Mouse (Mus musculus) small intestine, adult 2 months (tissue): ENCODE data around the gene Upf1. TPM values are rescaled to one million over a fixed set of nuclear protein-coding genes. Genes with fewer than 3 reads are reported as not detected.

Source experiments
- H3K27ac ChIP-seq: fragments of 200-500 bp; 2 replicates; pipeline ENCODE4 v1.5.1; 2012; ENCODE audit warnings: low read depth, low read length, control low read depth, inconsistent platforms; ENCODE audit not compliant: insufficient read depth
- H3K27me3 ChIP-seq: fragments of 200-500 bp; 2 replicates; pipeline ENCODE4 v1.6.1; 2012; ENCODE audit warnings: mild to moderate bottlenecking, moderate library complexity, low read length, inconsistent platforms; ENCODE audit not compliant: control insufficient read depth, insufficient read depth
- H3K36me3 ChIP-seq: fragments of 200-500 bp; 2 replicates; pipeline ENCODE4 v1.6.1; 2012; ENCODE audit warnings: mild to moderate bottlenecking, low read length, control low read depth, inconsistent platforms; ENCODE audit not compliant: control insufficient read depth, insufficient read depth
- H3K4me1 ChIP-seq: fragments of 200-500 bp; 2 replicates; pipeline ENCODE4 v1.6.1; 2012; ENCODE audit warnings: low read length, inconsistent platforms, mixed read lengths; ENCODE audit not compliant: control insufficient read depth, insufficient read depth, insufficient read length
- H3K4me3 ChIP-seq: fragments of 200-500 bp; 2 replicates; pipeline ENCODE4 v1.5.1; 2012; ENCODE audit warnings: low read depth, mild to moderate bottlenecking, control low read depth, inconsistent platforms, low read length, moderate library complexity
- CTCF ChIP-seq: fragments of 200-500 bp; IDR thresholded peaks from 2 replicates; pipeline ENCODE4 v1.5.1; 2012; ENCODE audit warnings: low read depth, mild to moderate bottlenecking, control low read depth, inconsistent platforms, low read length, moderate library complexity, mixed read lengths; ENCODE audit not compliant: insufficient replicate concordance, insufficient read length; ENCODE audit errors: extremely low read depth
- POLR2A ChIP-seq: fragments of 200-500 bp; IDR thresholded peaks from 2 replicates; pipeline ENCODE4 v1.6.1; 2012; ENCODE audit warnings: low read depth, mild to moderate bottlenecking, control low read depth, inconsistent platforms, low read length, moderate library complexity
- WGBS: fragments of 180-500 bp; shearing (Covaris S2); methylation state at CpG from one replicate; pipeline ENCODE4 v1.1.7; 2018; 5-methylcytosine and 5-hydroxymethylcytosine counted together
- polyA plus RNA-seq: library from polyadenylated mRNA; depleted of rRNA; stranded (reverse); fragments of >200 nt; gene quantifications from 2 replicates; pipeline ENCODE4 v1.2.3, GENCODE M21; 2012

The Upf1 gene
- polyA plus RNA-seq, 1 experiment = 43.8 TPM

GRCm38 (mm10) chr8:70389678-70390077, 36.6 kb upstream of the Upf1 start:
- H3K27ac ChIP-seq = no peak overlapping the region
- no peaks in the 10 kb centered on the region for H3K4me1 ChIP-seq
- 77% methylated on average over 2 of the region's 2 CpGs for WGBS
- no peaks in the 10 kb centered on the region for H3K27me3 ChIP-seq
- H3K4me3 ChIP-seq = no peak overlapping the region
- H3K36me3 ChIP-seq = peaks cover 6% of the 10 kb centered on the region; the same call in 1 of the 2 replicates
- no peak for TF ChIP-seq CTCF
- no peak for TF ChIP-seq POLR2A

- WGBS = 31% methylated on average over 3 of the region's 3 CpGs
- Histone ChIP-seq H3K36me3 (peaks cover 6% of the 10 kb centered on the region; the same call in 1 of the 2 replicates), H3K4me3 (no peak overlapping the region), H3K4me1 (no peaks in the 10 kb centered on the region), H3K27ac (no peak overlapping the region), H3K27me3 (no peaks in the 10 kb centered on the region)
- TF ChIP-seq POLR2A (no peak), CTCF (peak; percentile 76; the same call in 1 of the 2 replicates)
Observed at GRCm38 (mm10) chr8:70383287-70383686, 30.2 kb upstream of the Upf1 start.

GRCm38 (mm10) chr8:70380069-70380468, 27.0 kb upstream of the Upf1 start:
- H3K27me3 ChIP-seq = peaks cover 22% of the 10 kb centered on the region
- WGBS = 84% methylated on average over 12 of the region's 12 CpGs

GRCm38 (mm10) chr8:70377049-70377448, 24.0 kb upstream of the Upf1 start:
- 9% methylated on average over 15 of the region's 15 CpGs for WGBS
- TF ChIP-seq CTCF (no peak), POLR2A (no peak)
- peaks cover 50% of the 10 kb centered on the region for H3K27me3 ChIP-seq

More at GRCm38 (mm10) chr8:70380069-70380468, 27.0 kb upstream of the Upf1 start:
- H3K27ac ChIP-seq = no peak overlapping the region
- no peak for TF ChIP-seq CTCF
- TF ChIP-seq POLR2A = no peak
- no peaks in the 10 kb centered on the region for H3K36me3 ChIP-seq
- no peak overlapping the region for H3K4me3 ChIP-seq
- peaks cover 12% of the 10 kb centered on the region for H3K4me1 ChIP-seq

GRCm38 (mm10) chr8:70376275-70376741, 23.2 kb upstream of the Upf1 start:
- peaks cover 52% of the 10 kb centered on the region for H3K27me3 ChIP-seq
- 6% methylated on average over 37 of the region's 37 CpGs for WGBS
- no peaks in the 10 kb centered on the region for H3K36me3 ChIP-seq
- H3K27ac ChIP-seq = no peak overlapping the region
- H3K4me1 ChIP-seq = peaks cover 22% of the 10 kb centered on the region
- TF ChIP-seq POLR2A (no peak), CTCF (no peak)
- H3K4me3 ChIP-seq = peak overlapping the region; percentile 18; the same call in 1 of the 2 replicates

More at GRCm38 (mm10) chr8:70377049-70377448, 24.0 kb upstream of the Upf1 start:
- H3K27ac ChIP-seq = no peak overlapping the region
- no peak overlapping the region for H3K4me3 ChIP-seq
- H3K36me3 ChIP-seq = no peaks in the 10 kb centered on the region
- H3K4me1 ChIP-seq = peaks cover 22% of the 10 kb centered on the region

- peaks cover 52% of the 10 kb centered on the region for H3K27me3 ChIP-seq
- no peak for TF ChIP-seq POLR2A
- no peak for TF ChIP-seq CTCF
- H3K36me3 ChIP-seq = no peaks in the 10 kb centered on the region
- WGBS = 4% methylated on average over 35 of the region's 35 CpGs
- H3K4me1 ChIP-seq = peaks cover 22% of the 10 kb centered on the region
- peak overlapping the region; percentile 54; the same call in 1 of the 2 replicates for H3K4me3 ChIP-seq
- H3K27ac ChIP-seq = no peak overlapping the region
Observed at GRCm38 (mm10) chr8:70375212-70375859, 22.3 kb upstream of the Upf1 start.

- no peak overlapping the region for H3K27ac ChIP-seq
- peaks cover 22% of the 10 kb centered on the region for H3K4me1 ChIP-seq
- WGBS = under 1% methylated on average over 53 of the region's 53 CpGs
- H3K27me3 ChIP-seq = peaks cover 52% of the 10 kb centered on the region
- TF ChIP-seq CTCF (no peak), POLR2A (no peak)
- no peaks in the 10 kb centered on the region for H3K36me3 ChIP-seq
- peak overlapping the region; percentile 54 for H3K4me3 ChIP-seq
Observed at GRCm38 (mm10) chr8:70374318-70374927, 21.3 kb upstream of the Upf1 start.
